Mouse (Mus musculus) MEL (cell line): ENCODE results near the gene Fam19a4. TPM values are rescaled to one million over a fixed set of nuclear protein-coding genes. Genes with fewer than 3 reads are reported as not detected.

ENCODE experiments used
- DNase-seq: peaks from one replicate; pipeline ENCODE4 v3.0.0; 2011; ENCODE audit warnings: low read depth, low spot score
- H3K27ac ChIP-seq: 2 replicates; pipeline ENCODE4 v1.5.1; 2012; ENCODE audit warnings: low read depth, mild to moderate bottlenecking, control low read depth, low read length, moderate library complexity; ENCODE audit not compliant: control insufficient read depth
- H3K27me3 ChIP-seq, 2 experiments: fragments of 150-350 bp in 1 of 2; sonication (generic) in 1 of 2; 2 replicates each; pipeline ENCODE4 v1.6.1; 2012; ENCODE audit warnings: low read length in 2 of 2, mild to moderate bottlenecking in 2 of 2, improper control_type of control experiment in 1 of 2, moderate library complexity in 1 of 2; ENCODE audit not compliant: insufficient read depth in 2 of 2, control insufficient read depth in 1 of 2
- H3K36me3 ChIP-seq, 2 experiments: 2 replicates each; pipeline ENCODE4 v1.6.1; 2012 to 2014; ENCODE audit warnings: low read length in 2 of 2, improper control_type of control experiment in 1 of 2, inconsistent platforms in 1 of 2, mild to moderate bottlenecking in 1 of 2; ENCODE audit not compliant: insufficient read depth in 2 of 2, control insufficient read depth in 1 of 2
- H3K4me1 ChIP-seq, 2 experiments: fragments of 150-350 bp in 1 of 2; sonication (generic) in 1 of 2; 2 replicates each; pipeline ENCODE4 v1.6.1; 2012; ENCODE audit warnings: low read length in 2 of 2, improper control_type of control experiment in 1 of 2, mild to moderate bottlenecking in 1 of 2; ENCODE audit not compliant: insufficient read depth in 2 of 2, control insufficient read depth in 1 of 2
- H3K4me3 ChIP-seq, 2 experiments: fragments of 150-350 bp in 1 of 2; sonication (generic) in 1 of 2; 2 replicates each; pipeline ENCODE4 v1.5.1; 2012; ENCODE audit warnings: low read depth in 2 of 2, low read length in 2 of 2, mild to moderate bottlenecking in 2 of 2, moderate library complexity in 2 of 2, control low read depth in 1 of 2, improper control_type of control experiment in 1 of 2; ENCODE audit not compliant: control insufficient read depth in 1 of 2, insufficient read depth in 1 of 2
- H3K79me2 ChIP-seq: 2 replicates; pipeline ENCODE4 v1.6.1; 2012; ENCODE audit warnings: mild to moderate bottlenecking, low read length, moderate library complexity; ENCODE audit not compliant: control insufficient read depth, poor library complexity, insufficient read depth
- H3K9ac ChIP-seq: 2 replicates; pipeline ENCODE4 v1.6.1; 2012; ENCODE audit warnings: low read depth, mild to moderate bottlenecking, control low read depth, low read length, moderate library complexity; ENCODE audit not compliant: control insufficient read depth, poor library complexity, severe bottlenecking
- H3K9me3 ChIP-seq: fragments of 150-350 bp; sonication (generic); replicated peaks from 2 replicates; pipeline ENCODE4 v1.6.1; 2012; ENCODE audit warnings: mild to moderate bottlenecking, low read length, improper control_type of control experiment, moderate library complexity; ENCODE audit not compliant: insufficient read depth
- CHD1 ChIP-seq: IDR thresholded peaks from 2 replicates; pipeline ENCODE4 v1.6.1; 2012; ENCODE audit warnings: low read depth, mild to moderate bottlenecking, inconsistent platforms, low read length, improper control_type of control experiment
- CHD2 ChIP-seq: IDR thresholded peaks from 2 replicates; pipeline ENCODE4 v1.6.1; 2011; ENCODE audit warnings: low read length, improper control_type of control experiment
- CTCF ChIP-seq, 3 experiments: IDR thresholded peaks in 2 of 3; conservative IDR thresholded peaks in 1 of 3; 2 replicates each; pipeline ENCODE4 v1.5.1; 2011 to 2012; ENCODE audit warnings: low read length in 3 of 3, low read depth in 2 of 3, mild to moderate bottlenecking in 2 of 3, improper control_type of control experiment in 1 of 3, inconsistent platforms in 1 of 3, mixed read lengths in 1 of 3, moderate library complexity in 1 of 3; ENCODE audit not compliant: control insufficient read depth in 1 of 3, insufficient read depth in 1 of 3, poor library complexity in 1 of 3, severe bottlenecking in 1 of 3
- E2F4 ChIP-seq: IDR thresholded peaks from 2 replicates; pipeline ENCODE4 v1.6.1; 2011; ENCODE audit warnings: low read depth, low read length, improper control_type of control experiment, borderline replicate concordance
- ELF1 ChIP-seq: IDR thresholded peaks from 2 replicates; pipeline ENCODE4 v1.6.1; 2014; ENCODE audit warnings: low read depth, mild to moderate bottlenecking, inconsistent platforms, low read length, improper control_type of control experiment, moderate library complexity
- EP300 ChIP-seq, 2 experiments: IDR thresholded peaks; 2 replicates each; pipeline ENCODE4 v1.6.1; 2011; ENCODE audit warnings: improper control_type of control experiment in 2 of 2, low read length in 2 of 2, low read depth in 1 of 2, mild to moderate bottlenecking in 1 of 2
- MAFK ChIP-seq: IDR thresholded peaks from 2 replicates; pipeline ENCODE4 v1.6.1; 2011; ENCODE audit warnings: low read depth, mild to moderate bottlenecking, low read length, improper control_type of control experiment, borderline replicate concordance
- MEF2A ChIP-seq: IDR thresholded peaks from 2 replicates; pipeline ENCODE4 v1.6.1; 2014; ENCODE audit warnings: low read depth, mild to moderate bottlenecking, inconsistent platforms, low read length, improper control_type of control experiment; ENCODE audit not compliant: poor library complexity, insufficient replicate concordance, severe bottlenecking; ENCODE audit errors: extremely low read depth
- NRF1 ChIP-seq: IDR thresholded peaks from 2 replicates; pipeline ENCODE4 v1.6.1; 2014; ENCODE audit warnings: low read depth, mild to moderate bottlenecking, inconsistent platforms, low read length, improper control_type of control experiment, moderate library complexity; ENCODE audit not compliant: poor library complexity, insufficient read depth, severe bottlenecking
- RAD21 ChIP-seq: IDR thresholded peaks from 2 replicates; pipeline ENCODE4 v1.6.1; 2011; ENCODE audit warnings: mild to moderate bottlenecking, low read depth, low read length, improper control_type of control experiment
- RCOR1 ChIP-seq: IDR thresholded peaks from 2 replicates; pipeline ENCODE4 v1.6.1; 2012; ENCODE audit warnings: low read depth, mild to moderate bottlenecking, inconsistent platforms, low read length, improper control_type of control experiment
- SIN3A ChIP-seq: IDR thresholded peaks from 2 replicates; pipeline ENCODE4 v1.6.1; 2012; ENCODE audit warnings: low read length, improper control_type of control experiment, inconsistent platforms
- SMC3 ChIP-seq: IDR thresholded peaks from 2 replicates; pipeline ENCODE4 v1.6.1; 2011; ENCODE audit warnings: low read depth, low read length, improper control_type of control experiment
- TAL1 ChIP-seq: IDR thresholded peaks from 2 replicates; pipeline ENCODE4 v1.6.1; 2012; ENCODE audit warnings: mild to moderate bottlenecking, inconsistent platforms, low read length, moderate library complexity, mixed read lengths
- TBP ChIP-seq: IDR thresholded peaks from 2 replicates; pipeline ENCODE4 v1.8.0; 2011; ENCODE audit warnings: low read depth, low read length, improper control_type of control experiment
- TCF12 ChIP-seq: IDR thresholded peaks from 2 replicates; pipeline ENCODE4 v1.6.1; 2014; ENCODE audit warnings: low read depth, mild to moderate bottlenecking, inconsistent platforms, low read length, improper control_type of control experiment, moderate library complexity
- ZC3H11A ChIP-seq: IDR thresholded peaks from 2 replicates; pipeline ENCODE4 v1.6.1; 2012; ENCODE audit warnings: low read depth, mild to moderate bottlenecking, inconsistent platforms, low read length, improper control_type of control experiment
- ZKSCAN1 ChIP-seq: IDR thresholded peaks from 2 replicates; pipeline ENCODE4 v1.6.1; 2012; ENCODE audit warnings: low read depth, mild to moderate bottlenecking, inconsistent platforms, low read length, improper control_type of control experiment, moderate library complexity
- ZMIZ1 ChIP-seq: IDR thresholded peaks from 2 replicates; pipeline ENCODE4 v1.6.1; 2012; ENCODE audit warnings: low read depth, mild to moderate bottlenecking, inconsistent platforms, low read length, improper control_type of control experiment, moderate library complexity
- ZNF384 ChIP-seq: IDR thresholded peaks from 2 replicates; pipeline ENCODE4 v1.6.1; 2012; ENCODE audit warnings: low read depth, mild to moderate bottlenecking, inconsistent platforms, low read length, improper control_type of control experiment
- polyA plus RNA-seq, 2 experiments: library from polyadenylated mRNA; stranded (reverse) in 1 of 2; unstranded in 1 of 2; fragments of >175 nt in 1 of 2; fragments of >200 nt in 1 of 2; gene quantifications; 2 replicates each; pipeline versions ENCODE4 v1.2.1 to v1.2.4; 2012; ENCODE audit warnings: low replicate concordance in 2 of 2, low read depth in 1 of 2; ENCODE audit not compliant: insufficient read length in 2 of 2, insufficient read depth in 1 of 2, missing spikeins in 1 of 2
- total RNA-seq: library from RNA; depleted of rRNA; stranded (reverse); fragments of 300-350 nt; gene quantifications from 2 replicates; pipeline ENCODE4 v1.2.3, GENCODE M21; 2012

Fam19a4 gene
- total and polyA plus RNA-seq, 3 experiments: not detected

GRCm38 (mm10) chr6:97106106-97106505 lies 45.9 kb upstream of the Fam19a4 start:
- Histone ChIP-seq H3K4me3 (no peak overlapping the region), H3K27me3 (no peaks in the 10 kb centered on the region), H3K4me1 (no peaks in the 10 kb centered on the region; a peak in 1 of 4 replicates), H3K79me2 (no peaks in the 10 kb centered on the region), H3K9ac (no peak overlapping the region), H3K9me3 (no peaks in the 10 kb centered on the region), H3K27ac (no peak overlapping the region), H3K36me3 (no peaks in the 10 kb centered on the region)
- DNase-seq: no peak
- TF ChIP-seq ZNF384 (no peak), TCF12 (no peak), CHD2 (no peak), CTCF (IDR thresholded peaks at IDR 0.05 in 2 of 3, conservative IDR thresholded peaks at IDR 0.05 in 1 of 3; ENCODE audit: control insufficient read depth in 1 of 3, insufficient read depth in 1 of 3, low read depth in 2 of 3, low read length in 3 of 3, poor library complexity in 1 of 3, severe bottlenecking in 1 of 3) (no peak), RAD21 (no peak), EP300 (IDR thresholded peaks at IDR 0.05; ENCODE audit: low read depth in 1 of 2, low read length in 2 of 2) (no peak), TBP (no peak), CHD1 (no peak), SIN3A (no peak), E2F4 (no peak), MAFK (no peak), ELF1 (no peak), ZMIZ1 (no peak), TAL1 (no peak), ZKSCAN1 (no peak), NRF1 (no peak), ZC3H11A (no peak), MEF2A (no peak)

GRCm38 (mm10) chr6:97104264-97104852 lies 44.1 kb upstream of the Fam19a4 start:
- H3K27ac ChIP-seq: no peak overlapping the region

More at GRCm38 (mm10) chr6:97104264-97104852, 44.1 kb upstream of the Fam19a4 start:
- Histone ChIP-seq H3K4me1 (no peaks in the 10 kb centered on the region; a peak in 1 of 4 replicates), H3K4me3 (no peak overlapping the region), H3K79me2 (no peaks in the 10 kb centered on the region), H3K27me3 (no peaks in the 10 kb centered on the region; a peak in 2 of 4 replicates), H3K9ac (no peak overlapping the region), H3K9me3 (no peaks in the 10 kb centered on the region), H3K36me3 (no peaks in the 10 kb centered on the region)
- DNase-seq: peak; percentile 19
- TF ChIP-seq RCOR1 (no peak), ZC3H11A (no peak), CTCF (IDR thresholded peaks at IDR 0.05 in 2 of 3, conservative IDR thresholded peaks at IDR 0.05 in 1 of 3; ENCODE audit: control insufficient read depth in 1 of 3, insufficient read depth in 1 of 3, low read depth in 2 of 3, low read length in 3 of 3, poor library complexity in 1 of 3, severe bottlenecking in 1 of 3) (peak; percentile 38 to 49 (median 45)), SMC3 (peak; percentile 23)
